Mouse (Mus musculus) neural tube, embryonic 14.5 days (tissue): ENCODE data around the gene Pbp2. TPM values are rescaled to one million over a fixed set of nuclear protein-coding genes. Genes with fewer than 3 reads are reported as not detected.

ENCODE experiments used
- polyA plus RNA-seq: library from polyadenylated mRNA; unstranded; fragments of >200 nt; fragmentation: Nextera tagmentation; extraction: Ambion mirVana; gene quantifications from 2 replicates; pipeline ENCODE4 v1.2.1, GENCODE M21; 2014

The Pbp2 gene
- polyA plus RNA-seq, 1 experiment from 2014 or later: 0.58 TPM

Other genes starting within 250 kb of the Pbp2 start
- gene Gprc5a, start 244.8 kb downstream of the Pbp2 start, polyA plus RNA-seq: 0.12 and 0.86 TPM in 2 replicates
- not detected in 2 replicates for gene Gprc5d, start 192.1 kb downstream of the Pbp2 start, polyA plus RNA-seq
- gene Fam234b, start 112.4 kb downstream of the Pbp2 start, polyA plus RNA-seq: 124 and 131 TPM in 2 replicates
- gene Hebp1, start 112.4 kb downstream of the Pbp2 start, polyA plus RNA-seq: 1.8 and 3.0 TPM in 2 replicates
- 0.27 and 0.57 TPM in 2 replicates for gene Gsg1, start 56.1 kb downstream of the Pbp2 start, polyA plus RNA-seq
- 2.0 and 4.7 TPM in 2 replicates for gene Emp1, start 52.1 kb upstream of the Pbp2 start, polyA plus RNA-seq